Mouse (Mus musculus) heart, adult 9 months (tissue): Measurements from ENCODE around the gene Psmb3.
"Not testable (repeated sequence)": the region's sequence is repeated elsewhere in the genome, so short reads cannot be mapped to it uniquely, and the experiment has no call there.

Experiments
- DNase-seq, 2 experiments: peaks; one replicate each; pipeline ENCODE4 v3.0.0; 2022; ENCODE audit warnings: low spot score in 2 of 2

Psmb3 gene

DNA sequence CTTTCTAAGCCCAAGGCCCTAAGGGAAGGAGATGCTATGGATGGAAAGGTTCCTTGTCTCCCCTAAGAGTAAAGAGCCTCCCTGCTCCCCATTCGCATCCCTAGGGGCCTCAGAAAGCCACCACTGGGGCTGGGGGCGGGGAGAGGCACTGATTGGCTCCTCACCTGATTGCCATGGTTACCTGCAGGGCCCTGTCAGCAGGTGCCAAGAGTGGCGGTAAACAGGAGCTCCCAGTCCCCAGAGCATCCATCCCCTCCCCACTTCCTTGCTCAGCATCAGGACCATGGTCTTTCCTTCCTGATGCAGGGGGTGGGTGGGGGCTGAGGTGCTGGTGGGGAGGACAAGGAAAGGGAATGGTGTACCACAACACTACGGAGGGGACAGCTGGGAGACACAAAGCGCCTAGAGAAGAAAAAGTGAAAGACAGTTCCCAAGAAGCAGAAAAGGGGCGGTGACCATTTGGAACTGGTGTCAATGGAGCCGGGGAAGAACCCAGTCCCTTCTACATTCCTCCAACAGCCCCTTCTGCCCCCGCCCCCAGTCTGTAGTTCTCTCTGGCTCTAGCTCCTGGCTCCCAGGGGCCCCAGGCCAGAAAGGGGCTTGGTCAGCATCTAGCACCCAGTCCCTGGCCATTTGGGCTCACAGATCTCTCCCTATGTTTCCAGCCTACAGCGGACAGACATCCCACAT is 7.3 kb upstream of the Psmb3 start:
- no peak for DNase-seq

- DNase-seq, result no peak
These were observed 6.5 kb upstream of the Psmb3 start for GRCm38 (mm10) chr11:97696669-97697068.

DNA sequence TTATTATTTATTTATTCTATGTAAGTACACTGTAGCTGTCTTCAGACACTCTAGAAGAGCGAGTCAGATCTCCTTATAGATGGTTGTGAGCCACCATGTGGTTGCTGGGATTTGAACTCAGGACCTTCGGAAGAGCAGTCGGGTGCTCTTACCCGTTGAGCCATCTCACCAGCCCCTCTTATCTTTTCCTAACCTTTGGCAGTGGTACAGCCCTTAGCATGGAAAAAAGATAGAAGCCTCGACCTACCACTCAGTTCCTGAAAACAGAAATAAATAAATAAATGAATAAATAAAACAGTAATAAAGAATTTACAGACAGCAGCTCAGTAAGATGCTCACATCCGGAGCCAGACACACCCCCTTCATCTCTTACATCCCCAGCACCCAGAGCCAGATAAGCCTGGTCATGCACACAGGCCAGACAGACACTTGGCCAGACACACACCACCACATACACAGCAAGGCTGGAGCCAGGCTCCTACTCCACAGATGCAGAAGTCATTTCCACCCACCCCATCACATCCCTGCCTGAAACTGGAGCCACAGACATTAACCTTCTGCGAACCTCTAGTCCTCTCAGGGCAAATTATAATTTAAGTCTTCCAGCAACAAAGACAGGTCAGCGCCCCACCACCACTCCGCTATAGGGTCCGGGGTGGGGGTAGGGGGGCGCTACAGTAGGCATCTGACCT is 5.9 kb upstream of the Psmb3 start:
- no peak for DNase-seq

- no peak for DNase-seq
These were observed 5.2 kb upstream of the Psmb3 start for GRCm38 (mm10) chr11:97697891-97698529.

DNA sequence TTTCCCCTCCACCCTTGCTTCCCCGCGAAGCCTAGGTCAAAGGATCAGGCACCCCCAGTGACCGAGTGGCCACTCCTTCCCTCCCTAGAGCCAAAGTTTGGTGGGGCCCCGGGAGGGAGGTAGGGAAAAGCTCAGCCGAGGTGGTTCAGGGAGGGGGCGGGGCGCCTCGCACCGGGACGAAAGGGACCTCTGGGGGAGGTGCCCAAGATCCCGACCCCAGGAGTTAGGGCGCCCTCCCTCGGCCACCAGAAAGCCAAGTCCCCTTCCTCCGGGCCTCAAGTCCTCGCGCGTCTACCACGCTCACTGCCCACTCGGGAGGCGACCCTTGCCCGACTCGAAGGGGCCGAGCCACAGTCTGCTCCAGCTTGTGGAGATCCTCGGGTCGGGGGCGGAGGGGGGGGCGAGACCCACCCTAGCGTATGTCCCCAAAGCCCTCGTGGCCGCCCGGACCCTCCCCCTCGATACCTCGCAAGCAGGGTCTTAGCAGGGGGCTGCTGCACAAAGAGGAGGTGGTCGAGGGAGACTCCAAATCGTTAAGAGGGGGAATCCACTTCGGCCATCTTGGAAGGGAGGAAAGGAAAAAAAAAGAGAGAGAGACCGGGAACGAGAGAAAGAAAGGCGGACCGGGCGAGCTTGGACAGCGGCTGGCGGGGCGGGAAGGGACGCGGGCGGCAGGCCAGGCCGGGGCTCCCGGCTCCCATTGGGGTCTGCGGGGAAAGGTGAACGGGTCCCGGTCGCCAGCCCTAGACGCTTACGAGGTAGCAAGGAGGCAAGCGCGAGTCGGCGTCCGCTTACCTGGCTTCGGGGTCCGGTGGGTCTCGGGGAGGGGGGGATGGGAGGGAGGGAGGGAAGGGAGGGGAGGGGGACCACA is 4.2 kb upstream of the Psmb3 start:
- DNase-seq, result peak; percentile 60 to 62

GRCm38 (mm10) chr11:97699626-97700002 is 3.6 kb upstream of the Psmb3 start:
- DNase-seq, result peak; percentile 83 to 85

DNA sequence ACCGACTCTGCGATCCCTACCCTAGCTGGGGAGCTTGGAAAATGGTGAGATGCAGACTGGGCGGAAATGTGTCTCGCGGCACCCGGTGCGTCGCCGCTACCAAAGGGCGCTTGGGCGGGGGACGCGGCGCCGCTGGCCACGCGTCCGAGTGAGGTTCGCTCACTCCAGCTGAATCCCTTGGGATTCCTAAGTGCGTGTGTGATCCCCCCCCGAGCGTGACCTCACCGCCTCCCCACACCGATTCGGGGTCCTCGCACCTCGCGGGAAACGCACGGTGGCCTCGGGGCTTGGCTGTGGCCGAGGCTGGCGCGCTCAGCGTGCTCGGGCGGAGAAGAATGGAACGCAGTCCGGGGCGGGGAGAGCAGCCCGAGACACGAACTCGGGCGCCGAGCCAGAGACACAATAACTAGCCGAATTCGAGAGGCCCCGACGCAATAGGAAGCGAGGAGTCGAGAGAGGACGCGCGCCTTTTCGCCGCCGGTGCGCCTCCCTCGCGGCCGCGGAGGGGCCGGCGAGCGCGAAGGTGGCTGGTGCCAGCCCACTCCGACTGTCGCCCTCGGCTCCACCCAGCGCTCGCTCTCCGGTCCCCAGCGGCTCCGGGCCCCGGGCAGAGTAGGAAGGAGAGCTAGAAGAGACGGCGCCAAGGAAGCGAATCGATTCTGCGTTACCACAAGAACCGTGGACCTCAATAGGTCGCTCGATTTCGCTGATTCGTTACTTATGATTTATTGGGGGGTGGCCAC is 3.0 kb upstream of the Psmb3 start, which contains the start of gene Pcgf2:
TSS of gene Pcgf2 (minus strand) at position 495 of the 743 bp plus-strand sequence.
- peak; percentile 74 to 87 for DNase-seq

DNA sequence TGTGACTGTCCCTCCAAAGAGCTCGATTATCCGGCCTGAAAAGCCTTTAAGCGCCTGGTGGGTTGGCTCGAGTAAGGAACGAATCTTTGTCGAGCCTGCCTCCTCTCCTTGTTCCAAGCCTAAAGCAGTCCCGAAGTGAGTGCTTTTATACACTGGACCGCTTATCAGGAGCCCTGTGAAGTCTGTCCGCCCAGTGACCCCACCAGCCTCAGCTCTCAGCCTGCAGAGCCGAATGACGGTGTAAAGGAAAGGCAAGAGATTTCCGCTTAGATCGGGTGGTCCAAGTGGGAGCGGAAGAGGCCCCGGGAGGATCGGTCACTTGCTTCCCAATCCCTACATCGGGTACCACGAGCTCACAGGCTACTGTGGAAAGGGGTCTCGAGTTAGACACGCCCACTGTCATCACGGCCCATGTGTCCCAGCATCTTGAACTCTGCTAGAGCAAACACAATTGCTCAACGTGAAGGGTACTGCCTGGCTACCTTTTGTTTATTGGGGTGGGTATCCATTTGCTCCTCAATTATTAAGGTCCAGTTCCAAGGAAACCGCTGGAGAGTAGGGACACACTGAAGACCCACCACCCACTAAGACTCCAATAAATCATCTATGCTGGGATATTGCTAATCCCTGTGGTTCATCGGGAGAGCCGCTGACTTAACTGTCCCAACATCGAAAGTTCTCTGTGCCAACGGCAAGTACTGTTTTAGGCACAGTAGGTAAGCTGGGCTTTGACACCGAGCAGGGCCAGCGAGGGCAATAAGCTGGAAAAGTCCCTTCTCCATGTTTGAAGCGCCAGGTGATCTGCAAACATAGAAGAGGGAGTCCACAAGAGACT is 2.2 kb upstream of the Psmb3 start:
- peak in 1 of 2 experiments; percentile 48 for DNase-seq

GRCm38 (mm10) chr11:97701581-97702392 is 1.4 kb upstream of the Psmb3 start:
- no peak for DNase-seq

GRCm38 (mm10) chr11:97702393-97702745 is 830 bp upstream of the Psmb3 start:
- DNase-seq, result peak; percentile 78 to 91

DNA sequence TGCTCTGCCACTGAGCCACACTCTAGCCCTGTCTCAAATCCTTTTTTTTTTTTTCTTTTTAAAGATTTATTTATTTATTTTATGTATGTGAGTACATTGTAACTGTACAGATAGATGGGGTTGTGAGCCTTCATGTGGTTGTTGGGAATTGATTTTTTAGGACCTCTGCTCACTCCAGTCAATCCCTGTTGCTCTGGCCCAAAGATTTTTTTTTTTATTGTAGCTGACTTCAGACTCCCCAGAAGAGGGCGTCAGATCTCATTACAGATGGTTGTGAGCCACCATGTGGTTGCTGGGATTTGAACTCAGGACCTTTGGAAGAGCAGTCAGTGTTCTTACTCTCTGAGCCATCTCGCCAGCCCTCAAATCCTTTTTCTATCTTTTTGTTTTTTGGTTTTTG is 6.9 kb downstream of the Psmb3 start:
- not testable (repeated sequence) for DNase-seq

GRCm38 (mm10) chr11:97711200-97711900 is 8.2 kb downstream of the Psmb3 start:
- DNase-seq, result no peak

DNA sequence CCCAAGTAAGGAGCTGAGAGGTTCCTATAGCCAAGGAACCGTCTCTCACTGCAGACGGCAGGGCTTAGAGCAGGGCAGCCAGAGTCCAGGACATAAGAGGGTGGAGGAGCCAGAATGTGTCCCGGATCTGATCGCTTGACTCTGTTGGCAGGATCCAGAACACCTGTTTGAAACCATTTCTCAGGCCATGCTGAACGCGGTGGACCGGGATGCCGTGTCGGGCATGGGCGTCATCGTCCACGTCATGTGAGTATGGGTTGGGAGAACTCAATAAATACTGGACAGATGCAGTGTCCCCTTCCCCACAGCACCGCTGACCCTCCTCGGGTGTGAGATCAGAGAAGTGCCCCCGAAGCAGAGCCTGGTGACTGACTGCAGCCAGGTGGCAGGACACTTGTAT is 9.1 kb downstream of the Psmb3 start:
- DNase-seq, result no peak

DNA sequence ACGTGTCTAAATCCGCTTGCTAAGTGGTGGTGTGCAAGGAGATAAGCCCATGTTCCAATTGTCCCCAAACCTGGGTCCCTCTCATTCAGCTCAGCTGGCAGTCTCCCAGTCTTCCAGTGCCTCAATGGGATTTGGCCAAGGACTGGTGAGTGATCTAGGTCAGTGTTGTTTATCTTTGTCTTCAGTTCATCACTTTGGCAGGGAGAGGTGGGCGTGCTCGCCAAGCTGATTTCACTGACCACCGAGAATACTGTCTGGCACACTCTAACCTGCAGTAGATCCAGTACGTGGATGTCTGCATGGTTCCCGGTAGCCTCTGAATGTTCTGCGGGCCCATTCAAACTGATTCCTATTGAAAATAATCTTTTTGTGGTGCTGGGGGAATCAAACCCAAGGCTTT is 10.7 kb downstream of the Psmb3 start:
- DNase-seq, result no peak

DNA sequence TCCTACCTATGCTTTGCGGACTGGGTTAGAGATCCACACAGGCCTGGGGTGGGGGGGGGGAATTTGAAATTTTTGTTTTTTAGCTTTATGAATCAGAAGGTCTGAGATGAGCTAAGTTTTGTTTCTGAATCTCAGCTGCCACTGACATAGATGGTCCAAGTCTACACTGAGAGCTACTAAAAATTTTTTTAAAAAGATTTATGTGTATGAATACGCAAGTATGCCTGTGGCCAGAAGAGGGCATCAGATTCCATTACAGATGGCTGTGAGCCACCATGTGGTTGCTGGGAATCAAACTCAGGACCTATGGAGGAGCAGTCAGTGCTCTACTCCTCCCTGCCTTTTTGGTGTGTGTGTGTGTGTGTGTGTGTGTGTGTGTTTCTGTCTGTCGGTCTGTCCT is 11.2 kb downstream of the Psmb3 start:
- no peak for DNase-seq

DNA sequence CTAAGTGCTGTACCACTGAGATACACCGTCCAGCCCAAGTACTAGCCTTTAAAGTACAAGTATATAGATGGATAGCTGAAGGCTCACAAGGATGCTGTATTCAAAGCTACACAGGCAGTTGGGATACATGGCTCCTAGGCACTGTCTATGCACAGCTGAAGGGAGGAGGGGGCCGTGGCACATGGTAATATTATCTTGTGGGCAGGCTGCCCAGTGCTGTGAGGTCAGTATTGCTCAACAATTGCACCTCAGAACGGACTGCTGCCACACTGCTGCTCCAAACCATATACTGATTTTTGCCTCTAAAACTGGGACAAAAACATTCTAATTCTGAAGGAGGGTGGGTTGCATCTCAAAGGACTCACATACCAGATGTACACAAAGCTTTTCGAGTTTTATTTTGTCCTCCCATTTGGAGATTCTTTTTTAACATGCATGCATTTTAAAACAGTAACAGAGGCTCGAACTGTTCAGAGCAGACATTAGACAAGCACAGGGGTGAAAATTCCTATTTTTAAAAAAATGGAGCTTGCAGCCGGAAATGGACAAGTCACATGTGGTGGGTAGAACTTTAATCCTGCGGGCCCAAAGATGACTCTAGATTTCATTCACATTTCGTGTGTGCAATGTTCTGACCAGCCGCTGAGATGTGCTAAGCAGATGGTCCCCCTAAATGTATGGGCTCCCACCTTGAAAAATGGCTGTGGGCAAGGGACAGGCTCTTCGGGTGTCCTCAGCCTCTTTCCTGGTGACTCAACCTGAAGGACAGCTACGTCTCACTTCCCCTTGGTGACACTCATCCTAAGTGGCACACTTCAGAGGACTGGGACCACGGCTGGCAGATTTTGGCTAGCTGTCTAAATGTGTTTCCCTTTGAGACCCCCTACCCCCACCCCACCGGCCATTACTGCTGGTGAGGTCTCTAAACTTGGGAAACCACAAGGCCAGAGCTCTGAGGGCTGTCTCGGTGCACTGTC is 11.9 kb downstream of the Psmb3 start:
- DNase-seq, result peak in 1 of 2 experiments; percentile 42

GRCm38 (mm10) chr11:97716021-97716420 is 12.8 kb downstream of the Psmb3 start:
- DNase-seq, result no peak
